Mouse (Mus musculus): ENCODE measurements around the gene Drg1.
A peak's percentile ranks its signal among the peaks of the same experiment; 100 is the strongest.
"Not testable (repeated sequence)": the region's sequence is repeated elsewhere in the genome, so short reads cannot be mapped to it uniquely, and the experiment has no call there.

Drg1 gene

GRCm38 (mm10) chr11:3167129-3167528, 99.1 kb downstream of the Drg1 start:
- DNase-seq (ENCODE audit: low spot score in 2 of 2): not testable (repeated sequence)

- DNase-seq (ENCODE audit: low spot score in 2 of 2): not testable (repeated sequence)
Measured at GRCm38 (mm10) chr11:3166321-3166720, 99.9 kb downstream of the Drg1 start.

- not testable (repeated sequence) for DNase-seq (ENCODE audit: low spot score in 2 of 2)
Measured at GRCm38 (mm10) chr11:3165210-3165782, 100.9 kb downstream of the Drg1 start.

GRCm38 (mm10) chr11:3163661-3164060, 102.6 kb downstream of the Drg1 start:
- DNase-seq (ENCODE audit: low spot score in 2 of 2): not testable (repeated sequence)

- DNase-seq (ENCODE audit: low spot score in 2 of 2): not testable (repeated sequence)
Measured at GRCm38 (mm10) chr11:3163122-3163521, 103.1 kb downstream of the Drg1 start.

- DNase-seq (ENCODE audit: low spot score in 2 of 2): peak; percentile 55 to 70
Measured at GRCm38 (mm10) chr11:3162236-3162897, 103.8 kb downstream of the Drg1 start.

- peak; percentile 47 to 57 for DNase-seq (ENCODE audit: low spot score in 2 of 2)
Measured at GRCm38 (mm10) chr11:3161370-3161769, 104.8 kb downstream of the Drg1 start.

- not testable (repeated sequence) for DNase-seq (ENCODE audit: low spot score in 2 of 2)
Measured at GRCm38 (mm10) chr11:3158800-3159199, 107.4 kb downstream of the Drg1 start.

GRCm38 (mm10) chr11:3157996-3158395, 108.2 kb downstream of the Drg1 start:
- DNase-seq (ENCODE audit: low spot score in 2 of 2): peak in 1 of 2 experiments; percentile 34

- DNase-seq (ENCODE audit: low spot score in 2 of 2): not testable (repeated sequence)
Measured at GRCm38 (mm10) chr11:3156991-3157390, 109.2 kb downstream of the Drg1 start.

GRCm38 (mm10) chr11:3153666-3154397, 112.4 kb downstream of the Drg1 start:
- peak; percentile 63 to 66 for DNase-seq (ENCODE audit: low spot score in 2 of 2)

GRCm38 (mm10) chr11:3151358-3151757, 114.9 kb downstream of the Drg1 start:
- not testable (repeated sequence) for DNase-seq (ENCODE audit: low spot score in 2 of 2)

GRCm38 (mm10) chr11:3150677-3151003, 115.6 kb downstream of the Drg1 start:
- not testable (repeated sequence) for DNase-seq (ENCODE audit: low spot score in 2 of 2)

GRCm38 (mm10) chr11:3150003-3150676, 116.1 kb downstream of the Drg1 start:
- not testable (repeated sequence) for DNase-seq (ENCODE audit: low spot score in 2 of 2)

GRCm38 (mm10) chr11:3149471-3149870, 116.7 kb downstream of the Drg1 start:
- DNase-seq (ENCODE audit: low spot score in 2 of 2): not testable (repeated sequence)

- not testable (repeated sequence) for DNase-seq (ENCODE audit: low spot score in 2 of 2)
Measured at GRCm38 (mm10) chr11:3146806-3147205, 119.4 kb downstream of the Drg1 start.

- not testable (repeated sequence) for DNase-seq (ENCODE audit: low spot score in 2 of 2)
Measured at GRCm38 (mm10) chr11:3145359-3146165, 120.7 kb downstream of the Drg1 start.

- not testable (repeated sequence) for DNase-seq (ENCODE audit: low spot score in 2 of 2)
Measured at GRCm38 (mm10) chr11:3143984-3144383, 122.2 kb downstream of the Drg1 start.

GRCm38 (mm10) chr11:3142413-3142812, 123.8 kb downstream of the Drg1 start:
- peak; percentile 86 to 90 for DNase-seq (ENCODE audit: low spot score in 2 of 2)

- not testable (repeated sequence) for DNase-seq (ENCODE audit: low spot score in 2 of 2)
Measured at GRCm38 (mm10) chr11:3140967-3141535, 125.2 kb downstream of the Drg1 start.

- not testable (repeated sequence) for DNase-seq (ENCODE audit: low spot score in 2 of 2)
Measured at GRCm38 (mm10) chr11:3138323-3138722, 127.9 kb downstream of the Drg1 start.
